Mouse (Mus musculus): Measurements from ENCODE around the gene Naa35. TPM values are rescaled to one million over a fixed set of nuclear protein-coding genes. Genes with fewer than 3 reads are reported as not detected.

Gene Naa35
- polyA plus RNA-seq, 1 experiment from 2014 or later = 154 TPM

DNA sequence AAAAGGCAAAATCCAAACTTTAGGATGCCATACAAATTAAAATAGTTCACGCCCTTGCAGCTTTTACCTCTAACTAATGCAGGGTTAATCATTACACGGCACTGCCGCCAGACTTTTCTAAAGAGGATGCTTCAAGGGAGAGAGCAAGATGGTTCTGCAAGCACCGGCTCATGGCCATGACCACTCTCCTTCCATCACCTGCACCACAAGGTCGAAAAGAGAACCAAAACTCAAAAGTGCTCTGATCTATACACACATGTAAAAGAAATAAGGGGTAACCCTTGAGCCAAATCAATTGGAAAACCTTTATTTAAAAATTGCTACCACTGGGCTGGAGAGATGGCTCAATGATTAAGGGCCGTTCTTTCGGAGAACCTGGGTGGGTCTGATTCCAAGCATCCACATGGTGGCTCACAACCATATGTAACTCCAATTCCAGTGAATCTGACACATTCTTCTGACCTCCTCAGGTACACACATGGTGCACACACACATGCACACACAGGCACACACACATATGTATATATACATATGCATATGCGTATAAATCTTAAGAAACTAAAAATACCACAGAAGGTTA is 29.4 kb upstream of the Naa35 start:
- Histone ChIP-seq H3K27ac (no peak overlapping the region), H3K4me2 (replicated peaks) (peak overlapping the region; percentile 92), H3K27me3 (no peaks in the 10 kb centered on the region), H3K4me1 (replicated peaks) (peaks cover 28% of the 10 kb centered on the region), H3K36me3 (no peaks in the 10 kb centered on the region), H3K4me3 (replicated peaks) (peak overlapping the region; percentile 79), H3K9ac (replicated peaks) (0 out of 2 replicates have a peak overlapping the region, but pooled peaks have one; percentile 85), H3K9me3 (no peaks in the 10 kb centered on the region)
- no peak for ATAC-seq
- 87% methylated on average over 8 of the region's 8 CpGs for WGBS

DNA sequence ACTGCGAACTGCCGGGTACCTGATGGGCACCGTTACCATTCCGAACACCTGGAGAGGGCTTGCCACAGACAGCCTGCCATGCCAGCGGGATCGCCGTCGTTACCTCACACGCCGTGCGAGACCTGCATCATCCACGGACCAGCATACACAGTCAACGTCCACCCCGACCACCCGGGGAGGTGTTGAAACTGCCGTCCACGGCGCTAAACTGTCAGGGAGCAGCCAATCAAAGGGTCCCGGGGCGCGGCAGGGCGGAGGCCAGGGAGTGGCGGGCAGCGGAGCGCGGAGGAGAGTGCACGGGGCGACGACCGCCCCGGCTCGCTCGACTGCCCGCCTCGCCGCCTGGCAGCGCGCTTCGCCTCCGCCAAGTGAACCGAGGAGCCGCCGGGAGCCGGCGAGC is 28.4 kb upstream of the Naa35 start:
- peaks cover 23% of the 10 kb centered on the region for H3K4me1 ChIP-seq (replicated peaks)
- H3K4me2 ChIP-seq (replicated peaks) = peak overlapping the region; percentile 92
- H3K4me3 ChIP-seq (replicated peaks) = peak overlapping the region; percentile 79
- peak; percentile 84 for ATAC-seq
- H3K9me3 ChIP-seq = no peaks in the 10 kb centered on the region
- under 1% methylated on average over 43 of the region's 45 CpGs for WGBS
- peak overlapping the region; percentile 84 for H3K27ac ChIP-seq
- H3K9ac ChIP-seq (replicated peaks) = peak overlapping the region; percentile 85
- no peaks in the 10 kb centered on the region for H3K27me3 ChIP-seq
- H3K36me3 ChIP-seq = no peaks in the 10 kb centered on the region

DNA sequence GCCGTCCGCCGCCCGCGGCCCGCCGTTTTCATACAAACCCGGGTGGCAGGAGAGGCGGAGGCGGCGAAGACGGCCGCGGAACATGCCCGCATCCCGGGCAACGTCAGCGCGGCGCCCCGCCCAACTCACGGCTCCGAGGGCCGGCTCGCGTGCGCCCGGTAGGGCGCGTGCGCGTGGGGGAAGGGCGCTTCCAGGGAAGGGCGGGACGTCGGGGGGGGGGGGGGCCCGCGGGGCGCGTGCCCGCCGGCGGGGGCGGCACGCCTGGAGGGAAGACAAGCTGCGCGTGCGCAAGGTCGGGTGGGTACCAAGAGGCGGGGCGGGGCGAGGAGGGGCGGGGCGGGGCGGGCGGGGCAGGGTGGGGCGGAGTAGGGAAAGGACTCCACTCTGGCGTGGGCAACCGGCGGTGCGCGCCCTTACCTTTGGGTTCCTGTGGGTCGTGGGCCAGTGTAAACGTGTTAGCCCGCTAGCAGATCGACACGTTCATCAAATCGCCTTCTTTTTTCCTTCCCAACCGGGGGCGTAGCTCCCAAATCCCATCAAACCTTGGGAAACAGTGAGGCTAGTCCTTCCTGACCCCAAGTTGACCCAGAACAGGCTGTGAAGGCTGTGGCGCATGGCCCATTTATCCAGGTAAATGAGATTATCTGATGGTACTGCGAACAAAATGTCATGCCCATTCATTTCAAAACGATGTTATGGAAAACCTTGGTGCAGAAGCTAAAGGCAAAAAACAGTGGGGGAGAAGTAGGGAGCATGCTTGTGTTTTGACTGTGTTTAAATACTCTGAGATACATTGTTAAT is 27.7 kb upstream of the Naa35 start:
- Histone ChIP-seq H3K9ac (replicated peaks) (peak overlapping the region; percentile 85), H3K9me3 (no peaks in the 10 kb centered on the region), H3K27me3 (no peaks in the 10 kb centered on the region), H3K27ac (peak overlapping the region; percentile 84), H3K36me3 (no peaks in the 10 kb centered on the region), H3K4me3 (replicated peaks) (peak overlapping the region; percentile 79), H3K4me1 (replicated peaks) (peaks cover 23% of the 10 kb centered on the region), H3K4me2 (replicated peaks) (peak overlapping the region; percentile 92)
- peak; percentile 90 for ATAC-seq
- WGBS = under 1% methylated on average over 40 of the region's 73 CpGs

DNA sequence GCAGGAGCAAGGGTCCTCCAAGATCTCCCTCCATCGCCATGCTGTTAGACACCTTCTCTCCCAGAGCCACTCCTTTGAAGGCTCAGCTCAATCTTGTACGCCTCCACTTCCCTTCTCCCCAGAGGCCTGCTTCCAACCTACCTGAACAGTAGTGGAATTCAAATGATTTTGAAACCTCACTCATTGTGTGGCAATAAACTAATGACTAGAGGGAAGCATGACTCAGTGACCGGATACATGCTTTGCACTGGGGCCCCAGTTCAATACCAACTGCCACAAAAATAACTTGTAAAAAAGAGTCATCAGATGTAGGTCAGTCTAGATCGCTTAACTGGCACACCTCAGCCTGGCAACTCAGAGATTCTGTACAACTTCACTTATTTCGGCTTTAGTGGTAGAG is 26.3 kb upstream of the Naa35 start:
- WGBS = 97% methylated on average over 5 of the region's 5 CpGs
- Histone ChIP-seq H3K9me3 (no peaks in the 10 kb centered on the region), H3K4me3 (replicated peaks) (no peak overlapping the region), H3K9ac (replicated peaks) (no peak overlapping the region), H3K36me3 (no peaks in the 10 kb centered on the region), H3K4me2 (replicated peaks) (no peak overlapping the region; the same call in 1 of the 2 replicates), H3K27me3 (no peaks in the 10 kb centered on the region), H3K27ac (no peak overlapping the region), H3K4me1 (replicated peaks) (peaks cover 23% of the 10 kb centered on the region)
- ATAC-seq = no peak

DNA sequence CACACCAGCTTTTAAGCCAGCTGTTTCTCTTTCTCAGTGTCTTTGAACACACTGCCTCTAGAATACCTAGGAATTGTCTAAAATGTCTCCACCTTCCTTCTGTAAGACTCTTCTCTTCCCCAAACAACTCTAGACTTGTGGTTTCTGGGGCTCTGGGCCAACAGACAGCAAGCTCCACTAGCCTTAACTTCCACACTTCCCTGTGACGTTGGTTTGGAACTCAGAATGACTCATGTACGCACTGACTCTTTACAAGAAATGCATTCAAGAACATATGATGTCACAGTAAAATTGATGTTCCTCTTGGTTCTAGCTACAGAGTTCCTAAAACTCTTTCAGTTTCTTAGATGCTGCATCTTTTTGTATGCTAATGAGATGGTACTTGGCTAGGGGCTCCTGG is 22.6 kb upstream of the Naa35 start:
- Histone ChIP-seq H3K4me1 (replicated peaks) (0 out of 2 replicates have a peak, but pooled peaks cover 4% of the 10 kb centered on the region), H3K4me2 (replicated peaks) (no peak overlapping the region), H3K9ac (replicated peaks) (no peak overlapping the region), H3K9me3 (no peaks in the 10 kb centered on the region), H3K36me3 (no peaks in the 10 kb centered on the region), H3K4me3 (replicated peaks) (no peak overlapping the region), H3K27ac (no peak overlapping the region), H3K27me3 (no peaks in the 10 kb centered on the region)
- no peak for ATAC-seq
- 85% methylated on average over 2 of the region's 2 CpGs for WGBS

DNA sequence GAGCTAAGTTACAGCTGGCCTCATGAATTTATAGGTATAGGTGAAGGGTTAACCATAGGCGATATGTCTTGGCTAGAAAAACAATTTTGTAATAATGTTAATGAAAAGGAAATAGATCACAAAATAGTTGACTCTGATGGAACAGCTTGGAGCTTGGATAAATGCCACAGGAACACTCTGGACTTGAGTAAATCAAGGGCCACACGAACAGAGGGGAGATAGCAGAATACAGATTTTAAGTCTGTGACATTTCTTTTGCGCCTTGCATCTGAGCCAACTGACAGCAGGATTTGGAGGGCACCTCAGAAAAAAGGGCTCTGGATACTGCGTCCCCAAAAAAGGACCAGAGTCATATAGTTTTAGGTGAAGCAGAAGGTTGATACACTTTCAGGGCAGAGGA is 20.6 kb upstream of the Naa35 start:
- H3K27me3 ChIP-seq = no peaks in the 10 kb centered on the region
- 93% methylated on average over 4 of the region's 4 CpGs for whole genome bisulfite sequencing
- H3K9me3 ChIP-seq = no peaks in the 10 kb centered on the region

DNA sequence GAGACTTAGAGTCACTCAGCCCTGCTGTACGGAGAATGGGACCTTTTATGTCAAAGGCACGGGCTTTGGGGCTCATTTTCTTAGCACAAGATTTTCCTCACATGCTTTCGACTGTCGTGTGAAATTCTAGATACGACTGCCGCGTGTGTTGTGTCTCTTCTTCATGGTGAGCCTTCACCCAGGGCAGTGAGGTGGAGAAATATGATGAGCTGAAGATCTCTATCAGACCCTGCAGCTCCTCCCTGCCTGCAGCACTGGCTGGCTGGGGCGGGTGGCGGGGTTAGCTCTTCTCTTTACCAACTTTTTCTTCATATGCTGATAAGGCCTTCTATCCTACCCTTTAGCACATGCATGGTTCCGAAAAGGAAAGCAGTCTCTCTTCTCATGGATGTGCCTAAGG is 20.1 kb upstream of the Naa35 start:
- Histone ChIP-seq H3K4me1 (replicated peaks) (no peaks in the 10 kb centered on the region), H3K9me3 (no peaks in the 10 kb centered on the region), H3K9ac (replicated peaks) (no peak overlapping the region), H3K27me3 (no peaks in the 10 kb centered on the region), H3K4me2 (replicated peaks) (no peak overlapping the region), H3K4me3 (replicated peaks) (no peak overlapping the region), H3K36me3 (no peaks in the 10 kb centered on the region), H3K27ac (no peak overlapping the region)
- no peak for ATAC-seq
- WGBS = 84% methylated on average over 10 of the region's 10 CpGs

More for the DNA sequence above, 20.6 kb upstream of the Naa35 start:
- no peaks in the 10 kb centered on the region for H3K36me3 ChIP-seq
- ATAC-seq = no peak
- H3K27ac ChIP-seq = no peak overlapping the region
- H3K4me1 ChIP-seq (replicated peaks) = no peaks in the 10 kb centered on the region
- H3K4me3 ChIP-seq (replicated peaks) = no peak overlapping the region
- no peak overlapping the region for H3K4me2 ChIP-seq (replicated peaks)
- no peak overlapping the region for H3K9ac ChIP-seq (replicated peaks)

DNA sequence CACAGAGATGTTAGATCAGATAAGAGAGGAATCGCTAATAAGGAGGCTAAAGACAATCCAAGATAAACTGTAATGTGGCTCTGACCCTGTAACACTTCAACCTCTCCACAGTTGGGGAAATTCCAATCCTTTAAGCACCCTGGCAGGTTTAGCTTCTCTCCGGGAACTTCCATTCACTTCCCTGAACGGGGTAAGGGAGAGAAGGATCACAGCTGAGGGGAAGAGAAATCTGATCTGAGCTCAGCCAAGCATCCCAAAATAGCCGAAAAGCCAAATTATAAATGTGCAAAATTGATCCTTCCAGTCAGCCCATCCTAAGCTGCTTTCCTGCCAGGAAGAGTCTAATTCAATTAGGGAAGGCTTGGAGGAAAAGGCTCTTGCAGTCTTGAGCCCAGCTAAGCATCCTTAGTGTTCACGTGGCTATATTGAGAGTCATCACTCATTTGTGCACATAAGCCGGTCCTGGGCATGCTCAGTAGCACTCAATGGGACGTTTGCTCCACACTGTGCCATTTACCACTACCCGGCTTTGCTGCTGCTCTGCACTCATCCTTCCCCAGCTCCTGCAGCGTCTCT is 19.0 kb upstream of the Naa35 start:
- no peak for ATAC-seq
- 58% methylated on average over 9 of the region's 9 CpGs for WGBS
- Histone ChIP-seq H3K27me3 (no peaks in the 10 kb centered on the region), H3K4me2 (replicated peaks) (no peak overlapping the region), H3K9ac (replicated peaks) (no peak overlapping the region), H3K4me3 (replicated peaks) (no peak overlapping the region), H3K27ac (no peak overlapping the region), H3K4me1 (replicated peaks) (no peaks in the 10 kb centered on the region), H3K36me3 (no peaks in the 10 kb centered on the region), H3K9me3 (no peaks in the 10 kb centered on the region)

DNA sequence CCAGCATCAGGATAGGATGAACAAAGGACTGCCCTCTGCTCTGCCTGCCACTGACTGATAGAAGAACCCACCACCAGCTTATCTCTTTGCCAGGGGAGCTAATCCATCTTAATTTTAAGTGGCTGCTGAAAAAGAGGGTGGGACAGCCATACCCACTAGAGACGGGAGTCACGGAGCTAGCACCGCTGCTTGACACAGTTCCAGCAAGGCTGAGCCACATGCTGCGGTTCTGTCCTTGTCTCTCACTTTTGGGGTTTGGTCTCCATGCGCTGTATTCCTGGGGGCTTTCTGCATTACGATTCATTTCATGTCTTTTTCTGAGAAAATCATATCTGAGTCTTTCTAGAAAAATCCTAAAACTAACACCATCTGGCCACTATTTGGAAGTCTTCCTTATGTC is 14.0 kb upstream of the Naa35 start:
- H3K4me2 ChIP-seq (replicated peaks) = no peak overlapping the region
- H3K4me1 ChIP-seq (replicated peaks) = no peaks in the 10 kb centered on the region
- H3K9ac ChIP-seq (replicated peaks) = no peak overlapping the region
- ATAC-seq = no peak
- WGBS = 88% methylated on average over 6 of the region's 6 CpGs
- H3K4me3 ChIP-seq (replicated peaks) = no peak overlapping the region
- no peaks in the 10 kb centered on the region for H3K27me3 ChIP-seq
- no peaks in the 10 kb centered on the region for H3K9me3 ChIP-seq
- H3K36me3 ChIP-seq = no peaks in the 10 kb centered on the region
- H3K27ac ChIP-seq = no peak overlapping the region

DNA sequence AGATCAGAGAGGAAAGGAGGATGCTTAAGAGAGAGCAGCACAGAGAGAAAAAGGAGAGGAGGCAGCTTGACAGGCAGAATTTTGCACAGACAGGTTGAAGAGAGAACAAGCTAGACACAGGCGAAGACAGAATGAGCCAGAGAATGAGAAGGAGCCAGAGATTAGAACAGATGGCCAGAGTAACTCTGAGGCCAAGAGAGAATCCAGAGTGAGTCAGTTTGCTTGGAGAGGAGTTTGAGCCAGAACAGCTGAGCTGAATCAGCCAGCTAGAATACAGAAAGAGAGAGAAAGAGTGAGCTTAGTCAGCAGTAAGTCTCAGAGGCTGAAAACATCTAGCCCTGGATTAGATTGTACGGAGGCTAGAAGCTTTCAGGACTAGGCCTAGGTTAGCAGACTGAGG is 12.5 kb upstream of the Naa35 start:
- 93% methylated on average over 2 of the region's 2 CpGs for WGBS

DNA sequence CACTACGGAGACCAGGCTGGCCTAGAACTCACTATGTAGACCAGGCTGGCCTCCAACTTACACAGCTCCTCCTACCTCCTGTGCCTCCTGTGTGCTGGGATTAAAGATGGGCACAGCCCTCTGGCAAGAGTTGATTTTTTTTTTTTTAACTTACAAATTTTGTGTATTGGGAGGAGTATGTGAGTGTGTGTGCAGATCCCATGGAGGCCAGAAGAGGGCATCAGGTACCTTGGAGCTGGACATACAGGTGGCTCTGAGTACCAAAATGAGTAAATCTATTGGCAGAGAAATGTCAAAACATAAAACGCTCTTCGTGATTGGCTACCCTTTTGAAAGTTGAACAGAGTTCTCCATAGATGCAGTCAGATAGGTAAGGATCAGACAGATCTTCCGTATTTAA is 4.1 kb upstream of the Naa35 start:
- H3K4me2 ChIP-seq (replicated peaks) = no peak overlapping the region
- H3K27ac ChIP-seq = no peak overlapping the region
- no peaks in the 10 kb centered on the region for H3K27me3 ChIP-seq
- H3K9me3 ChIP-seq = no peaks in the 10 kb centered on the region
- 96% methylated on average over 4 of the region's 4 CpGs for WGBS
- peaks cover 7% of the 10 kb centered on the region for H3K4me1 ChIP-seq (replicated peaks)
- ATAC-seq = no peak
- no peak overlapping the region for H3K4me3 ChIP-seq (replicated peaks)
- H3K9ac ChIP-seq (replicated peaks) = no peak overlapping the region
- no peaks in the 10 kb centered on the region for H3K36me3 ChIP-seq

More for the DNA sequence above, 12.5 kb upstream of the Naa35 start:
- no peak for ATAC-seq
- no peak overlapping the region for H3K4me3 ChIP-seq (replicated peaks)
- no peaks in the 10 kb centered on the region for H3K4me1 ChIP-seq (replicated peaks)
- no peak overlapping the region for H3K4me2 ChIP-seq (replicated peaks)
- no peaks in the 10 kb centered on the region for H3K27me3 ChIP-seq
- H3K9ac ChIP-seq (replicated peaks) = no peak overlapping the region
- no peak overlapping the region for H3K27ac ChIP-seq
- no peaks in the 10 kb centered on the region for H3K9me3 ChIP-seq
- no peaks in the 10 kb centered on the region for H3K36me3 ChIP-seq

DNA sequence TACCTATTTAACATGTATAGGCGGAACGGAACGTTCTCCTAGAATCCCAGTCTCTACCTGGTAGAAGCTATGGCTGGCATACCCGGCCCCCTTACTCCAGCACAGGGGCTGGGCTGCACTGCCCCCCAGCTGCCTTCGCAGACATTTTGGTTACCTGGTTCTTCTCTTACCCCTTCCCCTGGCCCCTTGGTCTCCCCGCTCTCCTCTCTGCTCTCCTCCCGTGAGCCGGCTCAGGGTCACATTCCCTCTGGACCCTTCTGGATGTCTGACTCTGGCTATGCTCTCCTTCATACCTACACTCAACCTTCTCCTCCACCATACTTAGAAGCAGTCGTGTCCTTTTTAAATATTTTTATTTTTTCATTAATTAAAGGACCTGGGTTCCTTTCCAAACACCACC is 578 bp upstream of the Naa35 start:
- H3K9ac ChIP-seq (replicated peaks) = peak overlapping the region; percentile 75
- peaks cover 11% of the 10 kb centered on the region for H3K36me3 ChIP-seq
- peak overlapping the region; percentile 89 for H3K4me2 ChIP-seq (replicated peaks)
- no peaks in the 10 kb centered on the region for H3K27me3 ChIP-seq
- H3K4me1 ChIP-seq (replicated peaks) = peaks cover 37% of the 10 kb centered on the region
- peak; percentile 75 for ATAC-seq
- H3K27ac ChIP-seq = peak overlapping the region; percentile 79
- 3% methylated on average over 9 of the region's 9 CpGs for WGBS
- no peaks in the 10 kb centered on the region for H3K9me3 ChIP-seq
- H3K4me3 ChIP-seq (replicated peaks) = peak overlapping the region; percentile 95
